Mouse (Mus musculus): ENCODE measurements around the gene Pdk2. TPM values are rescaled to one million over a fixed set of nuclear protein-coding genes. Genes with fewer than 3 reads are reported as not detected.

The Pdk2 gene
- polyA plus RNA-seq, 1 experiment from 2014 or later: 26.2 TPM

DNA sequence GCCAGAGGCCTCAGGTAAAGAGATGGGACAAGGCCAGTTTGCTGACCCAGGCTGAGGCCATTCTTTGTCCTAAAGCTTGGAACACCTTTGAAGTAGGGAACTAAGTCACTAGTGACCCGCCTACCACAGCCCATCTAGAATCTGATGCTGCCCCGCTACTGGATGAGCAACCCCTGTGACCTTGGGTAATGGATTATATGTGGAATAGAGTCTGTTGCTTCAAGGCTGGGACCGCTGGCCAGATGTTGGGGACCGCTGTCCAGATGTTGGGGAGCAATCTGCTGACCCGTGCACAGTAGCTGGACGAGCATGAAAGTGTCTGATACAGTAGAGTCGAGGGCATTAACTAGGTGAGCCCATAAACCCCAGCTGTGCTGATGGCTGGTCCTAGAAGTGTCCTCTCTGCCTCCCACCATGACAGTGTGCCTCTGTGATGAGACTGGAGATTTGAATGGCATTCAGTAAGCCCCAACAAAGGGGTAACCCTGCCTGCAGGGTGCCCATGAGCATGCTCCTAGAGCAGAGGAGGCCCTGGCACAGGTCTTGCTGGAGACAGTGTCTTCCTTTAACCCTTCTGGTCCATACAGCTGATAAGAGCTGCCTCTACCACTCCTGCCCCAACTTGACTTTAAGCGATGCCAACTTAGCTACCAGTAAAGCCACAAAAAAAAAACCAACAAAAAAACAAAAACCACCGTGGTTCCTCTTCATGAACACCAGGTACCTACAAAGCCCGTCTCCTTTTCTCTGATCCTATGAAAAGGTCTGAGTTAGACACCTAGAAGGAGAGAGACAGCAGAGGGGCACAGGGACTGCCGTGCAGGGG lies 46.0 kb downstream of the Pdk2 start:
- no peak overlapping the region for H3K27ac ChIP-seq (replicated peaks)
- H3K4me2 ChIP-seq: peak overlapping the region; percentile 99
- H3K36me3 ChIP-seq: peaks cover 42% of the 10 kb centered on the region
- ATAC-seq (ENCODE audit: low read depth): no peak
- peak overlapping the region; percentile 99 for H3K9ac ChIP-seq
- H3K9me3 ChIP-seq: no peaks in the 10 kb centered on the region
- H3K4me1 ChIP-seq (replicated peaks): peaks cover 87% of the 10 kb centered on the region
- H3K4me3 ChIP-seq: peak overlapping the region; percentile 97
- 83% methylated on average over 11 of the region's 11 CpGs for WGBS
- no peaks in the 10 kb centered on the region for H3K27me3 ChIP-seq

DNA sequence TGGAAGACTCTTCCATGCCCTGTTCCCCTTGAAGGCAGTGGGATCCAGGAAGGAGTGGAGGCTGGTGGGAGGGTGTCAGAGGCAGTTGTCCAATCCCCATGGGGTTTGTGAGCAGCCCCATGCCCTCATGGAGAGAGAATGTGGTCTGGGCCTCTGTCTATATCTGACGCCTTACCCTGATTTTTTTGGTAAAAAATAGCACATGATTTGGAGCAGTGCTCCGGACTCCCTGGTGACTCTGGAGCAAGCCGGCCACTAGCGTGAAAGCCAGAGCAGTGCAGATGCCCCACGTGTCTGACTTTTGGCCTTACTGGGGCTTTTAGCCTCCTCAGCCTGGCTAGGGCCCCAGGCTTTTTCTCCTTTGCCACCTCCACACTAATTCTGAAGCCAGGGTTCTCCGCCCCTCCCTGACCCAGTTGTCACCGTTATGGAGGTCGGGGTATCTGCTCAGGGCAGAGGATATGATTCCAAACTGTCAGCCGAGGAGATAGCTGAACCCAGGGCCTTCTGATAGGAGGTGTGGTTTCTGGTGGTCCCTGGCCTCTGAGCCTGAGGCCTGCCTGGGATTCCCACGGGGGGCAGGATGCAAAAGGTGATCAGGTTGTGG lies 46.8 kb downstream of the Pdk2 start:
- H3K4me2 ChIP-seq: peak overlapping the region; percentile 99
- H3K27ac ChIP-seq (replicated peaks): no peak overlapping the region
- H3K4me1 ChIP-seq (replicated peaks): peaks cover 84% of the 10 kb centered on the region
- H3K9me3 ChIP-seq: no peaks in the 10 kb centered on the region
- peak overlapping the region; percentile 99 for H3K9ac ChIP-seq
- peaks cover 35% of the 10 kb centered on the region for H3K36me3 ChIP-seq
- no peak for ATAC-seq (ENCODE audit: low read depth)
- no peaks in the 10 kb centered on the region for H3K27me3 ChIP-seq
- H3K4me3 ChIP-seq: peak overlapping the region; percentile 97
- WGBS: 44% methylated on average over 10 of the region's 10 CpGs

DNA sequence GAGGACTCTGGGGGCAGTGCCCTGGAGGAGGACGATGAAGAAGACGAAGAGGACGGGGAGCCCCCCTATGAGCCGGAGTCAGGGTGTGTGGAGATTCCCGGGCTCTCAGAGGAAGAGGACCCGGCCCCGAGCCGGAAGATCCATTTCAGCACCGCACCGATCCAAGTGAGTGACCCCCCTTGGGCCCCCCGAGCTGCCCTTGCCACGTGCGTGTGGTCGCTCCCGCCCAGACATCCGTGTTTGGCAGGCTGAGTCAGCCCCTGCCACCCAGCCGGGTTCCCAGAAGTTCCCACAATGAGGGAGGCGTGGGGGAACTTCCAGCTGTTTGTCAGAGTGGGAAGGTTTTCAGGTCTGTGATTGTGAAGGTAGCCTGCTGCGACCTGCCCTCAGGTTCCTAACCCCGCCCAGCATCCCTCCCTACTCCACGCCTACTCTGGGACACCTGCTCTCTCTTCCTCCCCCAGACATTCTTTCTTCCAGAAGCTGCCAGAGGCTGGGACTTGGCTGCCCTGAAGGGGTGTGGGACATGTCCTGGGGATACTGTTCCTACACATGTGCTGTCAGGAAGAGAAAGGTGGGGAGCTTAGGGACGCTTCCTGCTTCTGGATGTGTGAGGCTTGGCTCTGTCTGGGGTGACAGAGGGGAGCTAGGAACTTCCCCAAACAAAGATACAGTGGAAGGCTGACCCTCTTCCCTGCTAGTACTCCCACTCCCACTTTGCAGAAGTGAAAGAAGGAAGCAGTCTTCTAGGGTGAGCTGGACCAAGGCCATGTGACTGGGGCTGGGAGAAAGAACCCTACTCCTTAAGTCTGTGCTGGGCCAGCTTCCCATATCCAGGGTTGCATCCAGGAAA lies 48.2 kb downstream of the Pdk2 start:
- Histone ChIP-seq H3K4me3 (peak overlapping the region; percentile 97), H3K36me3 (peaks cover 22% of the 10 kb centered on the region), H3K27me3 (no peaks in the 10 kb centered on the region), H3K4me1 (replicated peaks) (peaks cover 85% of the 10 kb centered on the region), H3K4me2 (peak overlapping the region; percentile 99), H3K27ac (replicated peaks) (peak overlapping the region; percentile 97), H3K9ac (peak overlapping the region; percentile 99), H3K9me3 (no peaks in the 10 kb centered on the region)
- ATAC-seq (ENCODE audit: low read depth): no peak
- WGBS: 2% methylated on average over 22 of the region's 22 CpGs

DNA sequence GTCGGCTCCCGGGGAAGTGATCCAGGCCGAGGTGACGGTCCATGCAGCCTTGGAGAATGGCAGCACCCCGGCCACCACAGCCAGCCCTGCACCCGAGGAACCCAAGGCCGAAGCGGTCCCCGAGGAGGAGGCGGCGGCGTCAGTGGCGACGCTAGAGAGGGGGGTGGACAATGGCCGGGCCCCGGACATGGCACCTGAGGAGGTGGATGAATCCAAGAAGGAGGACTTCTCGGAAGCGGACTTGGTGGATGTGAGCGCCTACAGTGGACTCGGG lies 48.7 kb downstream of the Pdk2 start:
- Histone ChIP-seq H3K27ac (replicated peaks) (peak overlapping the region; percentile 97), H3K4me3 (peak overlapping the region; percentile 97), H3K27me3 (no peaks in the 10 kb centered on the region), H3K4me1 (replicated peaks) (peaks cover 85% of the 10 kb centered on the region), H3K4me2 (peak overlapping the region; percentile 99), H3K9me3 (no peaks in the 10 kb centered on the region), H3K36me3 (peaks cover 16% of the 10 kb centered on the region), H3K9ac (peak overlapping the region; percentile 99)
- WGBS: 0% methylated on average over 20 of the region's 20 CpGs
- ATAC-seq (ENCODE audit: low read depth): no peak

DNA sequence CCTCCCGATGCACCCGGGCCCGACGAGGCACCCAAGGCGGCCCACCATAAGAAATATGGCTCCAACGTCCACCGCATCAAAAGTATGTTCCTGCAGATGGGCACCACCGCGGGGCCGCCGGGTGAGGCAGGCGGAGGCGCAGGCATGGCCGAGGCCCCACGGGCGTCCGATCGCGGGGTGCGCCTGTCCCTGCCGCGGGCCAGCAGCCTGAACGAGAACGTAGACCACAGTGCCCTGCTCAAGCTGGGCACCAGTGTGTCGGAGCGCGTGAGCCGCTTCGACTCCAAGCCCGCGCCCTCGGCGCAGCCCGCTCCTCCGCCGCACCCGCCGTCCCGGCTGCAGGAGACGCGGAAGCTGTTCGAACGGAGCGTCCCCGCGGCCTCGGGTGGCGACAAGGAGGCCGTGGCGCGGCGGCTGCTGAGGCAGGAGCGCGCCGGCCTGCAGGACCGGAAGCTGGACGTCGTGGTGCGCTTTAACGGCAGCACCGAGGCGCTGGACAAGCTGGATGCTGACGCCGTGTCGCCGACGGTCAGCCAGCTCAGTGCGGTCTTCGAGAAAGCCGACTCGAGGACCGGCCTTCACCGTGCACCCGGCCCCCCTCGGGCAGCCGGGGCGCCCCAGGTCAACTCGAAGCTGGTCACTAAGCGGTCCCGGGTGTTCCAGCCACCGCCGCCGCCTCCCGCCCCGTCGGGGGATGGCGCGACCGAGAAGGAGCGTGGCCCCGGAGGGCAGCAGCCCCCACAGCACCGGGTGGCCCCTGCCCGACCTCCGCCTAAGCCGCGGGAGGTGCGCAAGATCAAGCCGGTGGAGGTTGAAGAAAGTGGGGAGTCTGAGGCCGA lies 49.3 kb downstream of the Pdk2 start:
- peak overlapping the region; percentile 97 for H3K4me3 ChIP-seq
- H3K4me2 ChIP-seq: peak overlapping the region; percentile 99
- no peak for ATAC-seq (ENCODE audit: low read depth)
- H3K9ac ChIP-seq: peak overlapping the region; percentile 99
- peak overlapping the region; percentile 97 for H3K27ac ChIP-seq (replicated peaks)
- no peaks in the 10 kb centered on the region for H3K27me3 ChIP-seq
- no peaks in the 10 kb centered on the region for H3K9me3 ChIP-seq
- H3K36me3 ChIP-seq: peaks cover 11% of the 10 kb centered on the region
- WGBS: under 1% methylated on average over 99 of the region's 99 CpGs
- peaks cover 85% of the 10 kb centered on the region for H3K4me1 ChIP-seq (replicated peaks)

DNA sequence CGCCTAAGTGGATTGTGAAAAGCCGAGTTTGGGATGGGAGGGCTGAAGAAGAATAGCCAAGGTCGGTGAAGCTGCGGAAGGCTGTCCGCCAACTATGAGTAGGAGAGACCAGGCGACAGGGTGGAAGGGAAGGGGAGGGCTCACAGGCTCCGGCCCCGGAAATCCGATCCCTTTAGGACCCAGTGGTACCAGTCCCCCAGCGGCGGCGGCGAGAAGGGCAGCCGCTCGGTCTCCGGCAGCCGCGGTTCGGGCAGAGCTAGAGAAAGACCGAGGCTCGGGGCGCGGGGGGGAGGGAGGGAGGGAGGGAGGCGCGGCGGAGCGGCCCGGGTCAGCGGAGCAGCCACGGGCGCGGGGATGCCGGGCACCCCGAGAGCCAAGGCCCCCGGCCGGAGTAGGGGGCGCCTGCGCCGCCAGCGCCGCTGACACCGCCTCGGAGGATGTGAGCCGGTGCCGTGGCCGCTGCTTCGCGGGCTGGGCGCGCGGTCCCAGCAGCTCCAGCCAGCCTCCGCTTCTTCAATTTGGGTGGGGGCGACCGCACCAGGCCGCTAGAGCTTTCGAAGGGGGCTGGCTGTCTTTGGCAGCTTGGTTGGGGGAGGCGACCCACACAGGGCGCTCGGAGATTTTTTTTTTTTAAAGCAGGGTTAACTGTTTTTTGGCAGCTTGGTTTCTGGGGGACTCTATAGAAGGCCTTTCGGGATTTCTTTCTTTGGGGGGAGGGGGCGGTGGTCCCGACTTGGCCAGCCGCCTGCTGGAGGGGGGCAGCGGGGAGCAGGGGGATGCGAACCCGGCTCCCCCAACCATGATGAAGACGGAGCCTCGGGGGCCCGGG lies 50.2 kb downstream of the Pdk2 start, which contains the start of gene Ppp1r9b:
Ppp1r9b (plus strand) TSS at position 287 of the 829 bp plus-strand sequence.
- peaks cover 2% of the 10 kb centered on the region; the same call in 1 of the 2 replicates for H3K36me3 ChIP-seq
- H3K9me3 ChIP-seq: no peaks in the 10 kb centered on the region
- H3K4me2 ChIP-seq: peak within 1 kb of the TSS; percentile 99
- peaks cover 79% of the 10 kb centered on the region for H3K4me1 ChIP-seq (replicated peaks)
- H3K27me3 ChIP-seq: no peaks in the 10 kb centered on the region
- H3K9ac ChIP-seq: peak within 1 kb of the TSS; percentile 99
- peak within 1 kb of the TSS; percentile 97 for H3K27ac ChIP-seq (replicated peaks)
- peak within 1 kb of the TSS; percentile 97 for H3K4me3 ChIP-seq
- under 1% methylated on average over 64 of the region's 69 CpGs for WGBS
- peak; percentile 72 for ATAC-seq (ENCODE audit: low read depth)

DNA sequence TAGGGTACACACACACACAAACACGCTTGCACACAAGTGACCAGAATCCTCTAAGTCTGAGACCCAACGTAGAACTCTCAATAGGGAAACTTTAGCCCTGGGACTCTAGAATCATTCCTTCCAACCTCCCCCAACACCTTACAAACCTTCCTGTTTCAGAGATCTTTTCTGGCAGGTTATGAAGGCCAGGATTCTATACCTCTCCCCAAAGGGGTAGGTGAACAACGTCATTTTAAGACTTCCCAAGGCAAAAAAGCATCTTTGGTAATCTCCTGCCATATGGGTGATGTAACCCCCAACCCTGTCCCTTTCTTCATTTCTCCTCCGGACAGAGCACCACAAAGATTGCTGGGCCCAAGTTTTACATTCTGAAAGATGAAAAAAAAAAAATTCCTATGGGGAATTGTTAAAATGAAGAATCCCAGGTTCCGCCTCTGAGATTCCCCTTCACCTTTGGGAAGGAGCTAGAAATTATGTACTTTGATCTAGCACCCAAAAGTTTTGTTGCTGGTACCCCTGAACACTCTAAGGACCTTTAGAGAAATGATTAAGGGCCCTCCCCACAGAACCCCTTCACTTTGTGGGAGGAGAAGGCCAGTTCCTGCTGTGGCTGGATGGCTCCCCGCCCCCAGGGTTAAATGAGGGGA lies 50.9 kb downstream of the Pdk2 start:
- no peaks in the 10 kb centered on the region for H3K9me3 ChIP-seq
- H3K4me2 ChIP-seq: peak overlapping the region; percentile 99
- peak overlapping the region; percentile 99 for H3K9ac ChIP-seq
- 49% methylated on average over 6 of the region's 6 CpGs for WGBS
- H3K36me3 ChIP-seq: no peaks in the 10 kb centered on the region
- peak overlapping the region; percentile 97 for H3K4me3 ChIP-seq
- H3K4me1 ChIP-seq (replicated peaks): peaks cover 75% of the 10 kb centered on the region
- H3K27ac ChIP-seq (replicated peaks): peak overlapping the region; percentile 97
- no peak for ATAC-seq (ENCODE audit: low read depth)
- no peaks in the 10 kb centered on the region for H3K27me3 ChIP-seq

DNA sequence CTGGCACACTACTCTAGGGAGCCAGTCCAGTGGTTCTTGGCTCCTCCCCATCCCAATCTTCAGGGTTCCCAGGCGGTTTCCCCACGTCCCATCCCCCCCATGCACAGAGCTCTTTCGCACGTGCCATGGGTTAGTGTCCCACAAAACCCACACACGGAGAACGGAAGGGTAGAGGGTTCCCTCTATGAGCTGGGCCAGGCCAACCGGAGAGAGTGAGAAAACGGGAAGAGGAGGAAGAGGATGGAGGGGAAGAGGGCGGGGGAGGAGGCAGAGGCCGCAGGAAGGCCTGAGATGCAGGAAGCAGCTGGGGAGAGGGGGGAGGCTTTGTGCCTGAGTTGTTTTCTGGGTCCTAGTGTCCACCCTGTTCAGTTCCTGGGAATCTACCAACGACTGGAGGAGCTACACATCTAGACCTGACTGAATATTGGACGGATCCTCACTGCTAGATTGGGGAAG lies 51.6 kb downstream of the Pdk2 start:
- WGBS: under 1% methylated on average over 12 of the region's 12 CpGs
- H3K4me2 ChIP-seq: peak overlapping the region; percentile 99
- no peaks in the 10 kb centered on the region for H3K27me3 ChIP-seq
- H3K4me3 ChIP-seq: peak overlapping the region; percentile 97
- no peaks in the 10 kb centered on the region for H3K9me3 ChIP-seq
- ATAC-seq (ENCODE audit: low read depth): peak; percentile 64
- H3K36me3 ChIP-seq: no peaks in the 10 kb centered on the region
- peak overlapping the region; percentile 97 for H3K27ac ChIP-seq (replicated peaks)
- H3K9ac ChIP-seq: peak overlapping the region; percentile 99
- peaks cover 71% of the 10 kb centered on the region for H3K4me1 ChIP-seq (replicated peaks)

DNA sequence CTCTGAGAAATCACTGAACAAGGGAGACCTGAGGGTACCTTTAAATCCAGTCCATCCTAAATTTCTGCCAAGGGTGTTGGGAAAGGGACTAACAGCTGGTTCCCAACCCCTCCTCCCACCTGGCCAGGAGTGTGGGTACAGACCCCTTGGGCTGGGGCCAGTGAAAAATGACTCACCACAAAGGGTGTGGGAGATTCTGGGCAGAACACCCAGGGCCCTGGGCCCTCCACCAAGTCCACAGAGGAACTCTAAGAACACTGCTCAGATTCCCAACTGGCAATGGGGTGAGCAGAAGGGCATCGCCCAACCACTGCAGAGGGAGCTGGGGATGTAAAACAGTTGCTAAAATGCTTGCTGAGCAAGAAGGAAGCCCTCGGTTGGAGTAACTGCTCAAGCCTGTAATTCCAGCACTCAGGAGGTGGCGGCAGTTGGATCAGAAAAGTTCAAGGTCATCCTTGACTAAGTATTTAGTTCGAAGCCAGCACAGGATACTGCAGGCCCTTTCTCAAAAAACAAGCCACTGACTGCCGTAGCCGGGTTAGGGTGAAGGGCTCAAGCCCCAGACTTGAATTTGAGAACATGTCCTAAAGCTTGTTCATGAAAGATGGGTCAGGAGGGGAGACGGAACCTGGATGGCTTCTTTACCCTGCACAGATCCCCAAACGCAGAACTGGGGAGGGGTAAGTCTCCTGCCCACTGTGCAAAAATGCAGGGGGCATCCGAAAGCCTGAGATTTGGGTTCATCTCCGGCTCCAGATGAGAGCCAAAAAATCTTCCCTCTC lies 52.2 kb downstream of the Pdk2 start:
- WGBS: 23% methylated on average over 10 of the region's 10 CpGs
- Histone ChIP-seq H3K4me3 (peak overlapping the region; percentile 97), H3K36me3 (no peaks in the 10 kb centered on the region), H3K9me3 (no peaks in the 10 kb centered on the region), H3K27me3 (no peaks in the 10 kb centered on the region), H3K27ac (replicated peaks) (peak overlapping the region; percentile 97), H3K4me1 (replicated peaks) (peaks cover 65% of the 10 kb centered on the region), H3K9ac (peak overlapping the region; percentile 99), H3K4me2 (peak overlapping the region; percentile 99)
- ATAC-seq (ENCODE audit: low read depth): peak; percentile 0; the same call in 1 of the 2 replicates

DNA sequence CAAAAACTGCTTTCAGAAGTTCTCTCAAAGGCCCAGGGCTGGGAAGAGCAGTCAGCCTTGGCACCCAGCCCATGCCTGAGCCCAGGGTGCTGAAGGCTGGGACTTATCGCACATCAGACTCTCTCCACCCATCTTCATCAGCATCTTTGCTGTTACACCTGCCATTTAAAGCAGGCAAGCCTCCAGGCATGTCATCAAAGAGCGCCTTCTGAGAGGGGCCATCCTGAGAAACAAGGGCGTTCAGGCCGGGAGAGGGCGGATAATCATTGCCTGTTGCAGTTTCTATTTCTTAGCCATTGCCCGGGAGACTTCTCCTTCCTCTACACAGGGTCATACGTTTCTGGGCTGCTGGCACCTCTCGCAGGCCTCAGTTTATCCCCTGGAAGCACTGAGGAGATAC lies 53.3 kb downstream of the Pdk2 start:
- H3K36me3 ChIP-seq: no peaks in the 10 kb centered on the region
- peaks cover 54% of the 10 kb centered on the region for H3K4me1 ChIP-seq (replicated peaks)
- H3K4me3 ChIP-seq: no peak overlapping the region
- no peak for ATAC-seq (ENCODE audit: low read depth)
- no peaks in the 10 kb centered on the region for H3K9me3 ChIP-seq
- no peaks in the 10 kb centered on the region for H3K27me3 ChIP-seq
- WGBS: 86% methylated on average over 8 of the region's 8 CpGs
- H3K9ac ChIP-seq: 0 out of 2 replicates have a peak overlapping the region, but pooled peaks have one; percentile 4
- no peak overlapping the region for H3K27ac ChIP-seq (replicated peaks)
- no peak overlapping the region for H3K4me2 ChIP-seq
